Mouse (Mus musculus) c-Kit-positive CD71-positive TER-119-positive erythroid progenitor cells, embryonic 14.5 days (primary cell): ENCODE measurements around the gene Gpr137.
A peak's percentile ranks its signal among the peaks of the same experiment; 100 is the strongest.
"Not testable (repeated sequence)": the region's sequence is repeated elsewhere in the genome, so short reads cannot be mapped to it uniquely, and the experiment has no call there.

Source experiments
- DNase-seq: peaks from one replicate; pipeline ENCODE4 v3.0.0-alpha.2; 2013; ENCODE audit warnings: low spot score

The Gpr137 gene

GRCm38 (mm10) chr19:6921647-6922567 lies 20.4 kb downstream of the Gpr137 start, which contains the start of gene Esrra:
Gene Esrra, minus strand, starts transcription at chr19:6921813.
- peak; percentile 100 for DNase-seq

GRCm38 (mm10) chr19:6920741-6921636 lies 21.3 kb downstream of the Gpr137 start:
- DNase-seq: peak; percentile 37

GRCm38 (mm10) chr19:6919876-6920740 lies 22.2 kb downstream of the Gpr137 start:
- no peak for DNase-seq

- DNase-seq: no peak
Observed at GRCm38 (mm10) chr19:6919431-6919830, 22.8 kb downstream of the Gpr137 start.

GRCm38 (mm10) chr19:6918321-6918720 lies 24.0 kb downstream of the Gpr137 start:
- no peak for DNase-seq

- no peak for DNase-seq
Observed at GRCm38 (mm10) chr19:6916496-6916895, 25.8 kb downstream of the Gpr137 start.

GRCm38 (mm10) chr19:6915276-6915675 lies 27.0 kb downstream of the Gpr137 start:
- DNase-seq: peak; percentile 34

GRCm38 (mm10) chr19:6914540-6914939 lies 27.7 kb downstream of the Gpr137 start:
- DNase-seq: no peak

GRCm38 (mm10) chr19:6913991-6914390 lies 28.3 kb downstream of the Gpr137 start:
- DNase-seq: no peak

GRCm38 (mm10) chr19:6913036-6913435 lies 29.2 kb downstream of the Gpr137 start:
- no peak for DNase-seq

- DNase-seq: no peak
Observed at GRCm38 (mm10) chr19:6912205-6912970, 29.9 kb downstream of the Gpr137 start.

GRCm38 (mm10) chr19:6911101-6912074 lies 30.9 kb downstream of the Gpr137 start:
- no peak for DNase-seq

GRCm38 (mm10) chr19:6910306-6910705 lies 32.0 kb downstream of the Gpr137 start:
- DNase-seq: not testable (repeated sequence)

GRCm38 (mm10) chr19:6909507-6910289 lies 32.6 kb downstream of the Gpr137 start, which contains the start of the genes Trmt112 and Prdx5:
Gene Trmt112, plus strand, starts transcription at chr19:6909698.
Gene Prdx5, minus strand, starts transcription at chr19:6910106.
- peak; percentile 79 for DNase-seq

GRCm38 (mm10) chr19:6909021-6909420 lies 33.3 kb downstream of the Gpr137 start:
- no peak for DNase-seq

- no peak for DNase-seq
Observed at GRCm38 (mm10) chr19:6907811-6908540, 34.3 kb downstream of the Gpr137 start.

GRCm38 (mm10) chr19:6907094-6907493 lies 35.2 kb downstream of the Gpr137 start:
- no peak for DNase-seq

GRCm38 (mm10) chr19:6906199-6906598 lies 36.1 kb downstream of the Gpr137 start:
- DNase-seq: no peak
